Mouse (Mus musculus) spleen, adult 18-20 months (tissue): Measurements from ENCODE around the gene Rgs3.

Source experiments
- DNase-seq, 2 experiments: peaks; one replicate each; pipeline ENCODE4 v3.0.0; 2022; ENCODE audit warnings: mixed read lengths in 2 of 2

Gene Rgs3

GRCm38 (mm10) chr4:62559797-62560329 lies at the start of gene Rgs3:
Rgs3 (plus strand) TSS chr4:62559847.
- no peak for DNase-seq

- DNase-seq, result no peak
Measured at GRCm38 (mm10) chr4:62509946-62510345, 49.7 kb upstream of the Rgs3 start.

- DNase-seq, result no peak
Measured at GRCm38 (mm10) chr4:62513998-62514506, 45.6 kb upstream of the Rgs3 start.

- DNase-seq, result no peak
Measured at GRCm38 (mm10) chr4:62514995-62515394, 44.7 kb upstream of the Rgs3 start.

GRCm38 (mm10) chr4:62515490-62515889 lies 44.2 kb upstream of the Rgs3 start:
- DNase-seq, result no peak

- no peak for DNase-seq
Measured at GRCm38 (mm10) chr4:62516079-62516478, 43.6 kb upstream of the Rgs3 start.

- DNase-seq, result no peak
Measured at GRCm38 (mm10) chr4:62516579-62516978, 43.1 kb upstream of the Rgs3 start.

- no peak for DNase-seq
Measured at GRCm38 (mm10) chr4:62517046-62517445, 42.6 kb upstream of the Rgs3 start.

- no peak for DNase-seq
Measured at GRCm38 (mm10) chr4:62517538-62518415, 41.9 kb upstream of the Rgs3 start.

- DNase-seq, result peak in 1 of 2 experiments; percentile 29
Measured at GRCm38 (mm10) chr4:62518416-62519121, 41.1 kb upstream of the Rgs3 start.

GRCm38 (mm10) chr4:62519122-62519848 lies 40.4 kb upstream of the Rgs3 start:
- no peak for DNase-seq

- peak; percentile 66 to 82 for DNase-seq
Measured at GRCm38 (mm10) chr4:62519849-62520233, 39.8 kb upstream of the Rgs3 start, which contains the start of gene Alad. Alad (minus strand) TSS chr4:62519918.

GRCm38 (mm10) chr4:62520892-62521400 lies 38.7 kb upstream of the Rgs3 start:
- DNase-seq, result no peak

GRCm38 (mm10) chr4:62524651-62525488 lies 34.8 kb upstream of the Rgs3 start, which contains the start of the genes Pole3 and 4933430I17Rik:
Pole3 (minus strand) TSS chr4:62525068.
4933430I17Rik (plus strand) TSS chr4:62525369.
- peak; percentile 90 to 91 for DNase-seq

GRCm38 (mm10) chr4:62525489-62525811 lies 34.2 kb upstream of the Rgs3 start:
- no peak for DNase-seq

- no peak for DNase-seq
Measured at GRCm38 (mm10) chr4:62526256-62526655, 33.4 kb upstream of the Rgs3 start.

GRCm38 (mm10) chr4:62527655-62528054 lies 32.0 kb upstream of the Rgs3 start:
- DNase-seq, result no peak

GRCm38 (mm10) chr4:62533729-62534128 lies 25.9 kb upstream of the Rgs3 start:
- no peak for DNase-seq

- no peak for DNase-seq
Measured at GRCm38 (mm10) chr4:62541802-62542201, 17.8 kb upstream of the Rgs3 start.

GRCm38 (mm10) chr4:62543782-62544181 lies 15.9 kb upstream of the Rgs3 start:
- no peak for DNase-seq

GRCm38 (mm10) chr4:62544801-62545200 lies 14.8 kb upstream of the Rgs3 start:
- no peak for DNase-seq

- no peak for DNase-seq
Measured at GRCm38 (mm10) chr4:62551966-62552365, 7.7 kb upstream of the Rgs3 start.
